Mouse (Mus musculus): Measurements from ENCODE around the gene St3gal2.

- TF ChIP-seq POLR2A (IDR thresholded peaks at IDR 0.05; ENCODE audit: borderline replicate concordance, control insufficient read depth, low read depth, low read length) (no peak), CTCF (IDR thresholded peaks at IDR 0.05; ENCODE audit: control insufficient read depth, insufficient read depth, low read length) (no peak)
Measured at GRCm38 (mm10) chr8:110888860-110889259, 30.9 kb upstream of the St3gal2 start.

Measured in bone marrow, adult 2 months (tissue).